Mouse (Mus musculus) cerebellum, postnatal 4 days (tissue): Measurements from ENCODE around the gene Pak4.
"Not testable (repeated sequence)": the region's sequence is repeated elsewhere in the genome, so short reads cannot be mapped to it uniquely, and the experiment has no call there.

ENCODE experiments used
- DNase-seq, 2 experiments: peaks; one replicate each; pipeline ENCODE4 v3.0.0; 2022; ENCODE audit warnings: low spot score in 2 of 2, mixed read lengths in 1 of 2

The Pak4 gene

DNA sequence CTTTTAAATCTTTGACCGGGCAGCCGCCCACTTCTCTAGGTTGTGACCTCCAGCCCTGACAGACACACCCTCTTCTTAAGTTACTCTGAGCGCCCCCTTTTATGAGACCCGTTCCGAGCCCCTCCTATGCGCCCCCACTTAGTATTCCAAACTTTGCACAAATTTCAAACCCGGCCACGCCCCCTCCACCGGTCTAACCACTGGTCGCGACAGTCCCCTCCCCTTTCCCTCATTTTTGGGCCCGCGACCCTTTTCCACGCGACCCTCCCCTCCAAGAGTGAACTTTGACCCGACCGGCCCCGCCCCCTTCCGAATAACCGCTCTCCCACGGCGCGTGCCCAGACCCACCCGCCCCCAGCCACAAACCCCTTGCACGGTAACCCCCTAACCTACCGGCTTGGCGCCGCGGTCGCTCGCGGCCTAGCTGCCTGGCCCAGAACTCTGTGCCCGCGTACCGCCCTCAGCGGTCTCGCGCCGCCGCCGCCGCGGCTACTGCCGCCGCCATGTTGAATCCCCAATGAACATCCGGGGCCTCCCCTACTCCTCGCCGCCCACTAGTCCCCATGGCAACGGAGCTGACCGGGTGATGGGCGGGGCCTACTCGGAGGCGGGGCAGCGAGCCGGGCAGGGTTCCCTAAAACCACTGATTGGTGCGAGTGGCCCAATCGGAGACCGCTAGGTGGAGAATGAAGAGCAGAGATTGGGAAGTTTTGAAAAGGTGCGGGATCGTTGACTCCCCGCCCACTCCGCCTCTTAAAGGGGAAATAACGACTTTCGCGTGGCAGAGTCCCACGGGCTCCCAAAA, at the start of gene Pak4, which contains the start of gene Samd4b:
Gene Pak4, minus strand, starts transcription at position 544 of the 805 bp plus-strand sequence.
Gene Samd4b, minus strand, starts transcription at position 503 of the 805 bp plus-strand sequence.
- DNase-seq: peak; percentile 98 to 99

DNA sequence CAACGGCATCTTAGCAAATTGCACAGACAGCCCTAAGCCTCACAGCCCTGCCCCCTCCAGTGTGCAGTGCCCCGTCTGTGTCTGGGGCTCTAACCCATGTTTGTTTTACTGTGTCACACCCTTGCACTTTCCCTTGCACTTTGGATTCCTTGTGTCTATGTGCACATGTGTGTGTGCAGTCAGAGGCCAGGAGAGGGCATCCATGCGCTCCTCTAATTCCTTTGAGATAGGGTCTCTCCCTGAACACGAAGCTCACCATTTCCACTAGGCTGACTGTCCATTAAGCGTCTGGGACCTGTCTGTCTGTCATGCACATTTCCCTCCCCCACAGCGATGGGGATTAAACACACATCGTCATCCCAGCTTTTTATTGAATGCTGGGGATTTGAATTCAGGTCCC, 49.0 kb upstream of the Pak4 start:
- DNase-seq: no peak

DNA sequence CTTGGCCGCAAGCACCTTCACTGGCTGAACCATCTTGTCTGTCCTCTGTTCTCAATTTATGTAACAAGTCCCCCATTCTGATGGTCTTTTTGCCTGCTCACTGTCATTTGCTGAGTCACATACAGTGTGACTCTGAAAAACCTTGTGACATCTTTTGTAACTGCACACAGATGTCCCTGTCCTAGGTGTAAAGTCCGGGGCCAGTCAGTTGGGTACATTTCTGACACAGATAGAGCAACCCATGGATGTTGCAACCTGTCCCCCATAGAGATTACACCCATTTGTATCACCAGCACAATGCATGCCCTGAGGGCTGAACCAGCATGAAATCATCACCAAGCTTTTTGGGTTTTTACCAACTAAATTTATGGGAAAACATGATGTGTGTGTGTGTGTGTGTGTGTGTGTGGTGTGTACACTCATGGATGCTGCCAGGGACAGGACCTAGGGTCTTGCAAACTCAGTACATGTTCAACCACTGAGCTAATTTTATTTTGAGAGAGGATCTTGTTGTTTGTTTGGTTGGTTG, 48.0 kb upstream of the Pak4 start:
- DNase-seq: no peak

DNA sequence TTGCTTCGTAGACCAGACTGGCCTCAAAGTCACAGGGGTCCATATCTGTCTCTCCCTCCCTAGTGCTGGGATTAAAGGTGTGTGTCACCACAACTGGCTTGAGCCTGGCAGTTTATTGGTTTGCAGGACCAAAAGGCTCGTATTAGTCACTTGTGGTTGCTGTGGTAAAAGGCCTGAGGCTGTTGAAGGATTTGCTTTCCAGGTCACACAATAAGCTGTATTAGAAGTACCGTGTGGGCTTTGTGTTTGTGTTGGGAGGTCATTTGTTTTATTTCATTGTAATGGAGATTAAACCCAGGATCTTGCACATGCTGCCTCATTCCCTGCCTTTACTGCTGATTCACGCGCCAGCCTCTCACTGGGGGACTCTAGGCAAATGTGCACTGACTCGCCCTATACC, 47.4 kb upstream of the Pak4 start:
- DNase-seq: no peak

DNA sequence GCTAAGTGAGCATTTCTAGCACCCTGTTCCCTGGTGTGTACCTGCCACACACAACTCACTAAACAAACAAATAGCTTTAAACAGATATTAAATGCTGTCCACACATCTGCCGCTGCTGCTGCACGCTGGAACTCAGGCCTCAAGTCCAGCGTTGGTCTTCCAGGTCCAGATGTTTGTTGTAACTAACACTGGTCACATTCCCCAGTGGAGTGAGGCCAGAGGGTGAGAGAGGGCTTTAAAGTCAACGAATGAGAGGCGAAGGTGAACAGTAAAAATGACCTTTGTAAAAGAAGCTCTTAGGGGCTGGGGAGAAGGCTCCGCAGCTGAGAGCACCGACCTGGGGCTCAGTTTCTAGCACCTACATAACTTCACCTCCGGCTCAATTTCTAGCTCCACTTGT, 43.6 kb upstream of the Pak4 start:
- DNase-seq: no peak

DNA sequence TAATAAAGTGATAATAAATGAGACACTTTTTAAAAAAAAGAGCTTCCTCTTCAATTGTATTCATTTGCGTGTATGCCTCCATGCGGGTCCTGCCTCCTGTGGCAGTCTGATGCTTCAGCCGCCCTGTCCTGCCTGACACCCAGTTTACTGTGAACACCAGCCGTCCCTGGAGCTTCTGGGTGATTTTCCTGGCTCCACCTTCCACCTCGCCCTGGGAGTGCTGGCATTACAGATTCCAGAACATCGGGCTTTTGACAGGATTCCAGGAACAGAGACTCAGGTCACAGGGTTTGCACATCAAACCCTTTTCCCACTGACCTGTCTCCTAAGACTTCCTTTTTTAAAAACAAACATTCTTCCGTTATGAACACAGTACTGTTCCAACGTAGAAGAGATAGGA, 39.5 kb upstream of the Pak4 start:
- no peak for DNase-seq

DNA sequence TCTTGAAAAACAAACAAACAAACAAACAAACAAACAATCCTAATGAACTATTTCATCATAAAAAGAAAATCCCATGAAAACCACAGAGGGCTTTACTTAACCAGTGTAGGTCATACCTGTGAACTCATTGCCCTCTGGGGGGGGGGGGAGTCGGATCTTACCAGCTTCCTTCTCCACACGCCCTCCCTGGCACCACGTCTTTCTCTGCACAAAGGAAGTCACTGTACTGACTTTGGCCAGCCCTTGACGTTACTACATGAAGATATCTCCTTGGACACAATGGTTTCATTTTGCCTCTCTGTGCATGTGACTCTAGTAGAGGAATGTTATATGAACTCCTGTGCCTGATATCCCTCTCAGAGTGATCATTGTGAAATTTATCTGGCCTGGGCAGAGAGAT, 36.1 kb upstream of the Pak4 start:
- DNase-seq: no peak

DNA sequence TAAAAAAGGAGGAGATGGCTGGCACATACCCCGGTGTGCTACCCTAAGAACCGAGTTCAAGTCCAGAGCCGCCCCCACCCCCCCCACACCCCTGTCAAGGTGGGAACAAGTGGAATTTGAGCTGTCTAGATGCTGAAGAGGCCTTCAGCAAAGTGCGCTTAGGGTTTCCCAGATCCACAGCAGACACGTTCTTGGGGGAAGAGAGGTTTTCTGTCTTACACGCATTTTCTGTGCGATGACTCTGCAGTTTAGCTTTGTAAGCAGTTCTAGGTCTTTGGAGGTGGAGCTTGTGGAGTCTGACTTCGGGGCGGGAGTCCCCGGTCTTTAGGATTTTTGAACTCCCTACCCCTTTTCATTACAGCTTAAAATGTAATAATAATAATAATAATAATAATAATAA, 33.1 kb upstream of the Pak4 start, which contains the start of gene Acp7:
Gene Acp7, minus strand, starts transcription at position 260 of the 400 bp plus-strand sequence.
- no peak for DNase-seq

DNA sequence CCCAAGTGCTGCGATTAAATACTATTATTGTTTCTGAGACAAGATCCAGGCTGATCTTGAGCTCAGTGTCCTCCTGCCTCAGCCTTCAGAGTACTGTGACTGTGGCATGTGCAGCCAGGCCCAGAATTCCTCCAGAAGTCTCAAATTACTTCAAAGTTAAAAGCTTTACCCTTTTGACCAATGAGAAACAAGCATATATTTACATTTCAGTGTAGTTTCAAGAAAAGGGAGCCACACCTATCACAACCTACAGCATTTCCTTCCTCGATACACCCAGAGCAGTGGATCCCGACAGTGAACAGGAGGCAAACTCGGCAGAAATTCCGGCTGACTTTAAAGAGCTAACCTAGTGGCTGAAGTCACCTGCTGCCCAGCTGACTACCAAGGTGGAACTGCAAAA, 26.8 kb upstream of the Pak4 start:
- DNase-seq: no peak

DNA sequence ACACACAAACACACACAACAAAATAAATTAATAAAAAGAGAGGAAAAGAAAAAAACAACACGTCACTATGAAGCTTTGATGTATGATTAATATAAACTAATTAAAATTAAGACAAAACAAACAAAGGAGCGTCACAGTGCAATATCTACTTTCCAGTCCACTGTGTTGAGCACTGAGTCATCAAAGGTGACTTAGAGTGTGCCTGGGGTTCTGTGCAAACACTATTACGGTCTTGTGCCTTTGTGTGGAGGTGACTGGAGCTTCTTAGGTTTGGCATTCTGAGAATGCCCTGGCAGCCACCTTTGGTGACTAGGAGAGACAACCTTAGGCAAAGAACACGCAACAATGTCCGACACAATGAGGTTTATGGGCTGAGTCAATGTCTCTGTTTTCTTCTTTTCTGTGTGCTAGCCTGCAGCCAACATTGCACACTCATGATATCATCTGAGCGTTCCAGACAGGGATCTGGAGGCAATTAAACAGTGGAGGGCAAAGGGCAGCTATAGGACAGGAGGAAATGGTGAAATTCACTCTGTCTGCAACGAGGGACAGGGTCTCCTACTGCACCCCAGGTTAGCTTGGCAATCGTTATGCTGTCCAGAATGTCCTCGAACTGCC, 21.2 kb upstream of the Pak4 start:
- DNase-seq: no peak

DNA sequence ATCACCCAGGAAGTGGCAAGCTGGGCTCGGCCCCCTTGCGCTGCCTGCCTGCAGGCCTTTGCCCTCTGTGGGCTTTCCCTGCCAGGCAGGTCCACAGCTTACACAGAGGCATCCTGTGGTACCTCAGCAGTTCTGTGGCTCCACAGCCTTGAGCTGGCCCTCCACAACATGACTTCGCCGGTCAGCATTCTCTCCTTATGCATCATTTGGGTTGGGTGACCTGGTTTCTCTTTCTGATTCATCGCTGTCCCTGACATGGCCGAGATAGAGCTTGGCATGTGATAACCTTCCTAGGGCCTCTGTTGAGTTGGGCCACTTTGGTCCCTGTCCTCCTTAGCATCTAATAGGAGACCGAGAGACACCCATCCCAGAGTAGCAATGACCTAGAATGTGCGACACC, 8.0 kb upstream of the Pak4 start:
- no peak for DNase-seq

DNA sequence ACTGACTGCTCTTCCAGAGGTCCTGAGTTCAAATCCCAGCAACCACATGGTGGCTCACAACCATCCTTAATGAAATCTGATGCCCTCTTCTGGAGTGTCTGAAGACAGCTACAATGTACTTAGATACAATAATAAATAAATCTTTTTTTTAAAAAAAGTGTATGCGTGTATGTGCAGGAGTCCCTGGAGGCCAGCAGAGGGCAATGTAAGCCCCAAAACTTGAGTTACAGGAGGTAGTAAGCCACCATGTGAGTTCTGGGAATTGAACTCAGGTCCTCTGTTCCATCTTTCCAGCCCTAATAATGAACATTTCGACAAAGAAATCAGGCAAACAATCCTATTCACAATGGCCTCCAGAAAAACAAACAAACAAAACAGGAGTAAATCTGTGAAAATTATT, 5.8 kb upstream of the Pak4 start:
- not testable (repeated sequence) for DNase-seq

DNA sequence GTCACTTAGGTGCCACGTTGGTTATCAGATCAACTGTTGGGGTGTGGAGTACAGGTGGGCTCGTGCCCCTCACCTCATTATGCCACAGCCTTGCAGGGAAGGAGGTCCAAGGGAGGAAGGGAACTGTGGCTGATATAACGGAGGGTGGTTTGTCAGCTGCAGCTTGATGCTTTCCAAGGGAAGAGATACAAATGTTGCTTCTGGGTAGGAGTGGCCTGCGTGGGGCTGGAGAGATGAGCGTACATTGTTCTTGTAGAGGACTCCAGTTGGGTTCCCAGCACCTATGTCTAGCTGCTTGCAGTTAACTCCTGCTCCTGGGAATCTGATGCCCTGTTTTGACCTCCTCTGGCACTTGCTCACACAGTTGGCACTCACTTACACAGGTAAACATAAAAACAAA, 5.2 kb upstream of the Pak4 start:
- no peak for DNase-seq

DNA sequence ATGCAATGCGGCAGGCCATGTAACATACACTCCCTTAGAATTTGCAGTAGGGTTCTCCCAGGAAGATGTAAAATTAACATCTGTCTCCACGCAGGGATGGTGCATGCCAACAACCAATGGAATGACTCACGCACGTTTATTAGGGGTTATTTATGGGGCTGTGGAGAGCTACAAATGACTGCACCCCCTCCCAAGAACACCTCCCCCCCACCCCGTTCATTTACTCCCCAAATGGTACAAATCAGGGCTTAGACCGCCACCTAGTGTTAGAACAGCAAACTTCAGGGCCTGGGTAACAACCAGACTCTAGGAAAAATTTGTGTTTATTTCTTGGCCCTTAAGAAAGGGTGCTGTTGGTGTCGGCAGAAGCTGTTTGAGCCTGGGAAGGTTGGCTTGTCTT, 3.7 kb upstream of the Pak4 start:
- DNase-seq: peak in 1 of 2 experiments; percentile 66

DNA sequence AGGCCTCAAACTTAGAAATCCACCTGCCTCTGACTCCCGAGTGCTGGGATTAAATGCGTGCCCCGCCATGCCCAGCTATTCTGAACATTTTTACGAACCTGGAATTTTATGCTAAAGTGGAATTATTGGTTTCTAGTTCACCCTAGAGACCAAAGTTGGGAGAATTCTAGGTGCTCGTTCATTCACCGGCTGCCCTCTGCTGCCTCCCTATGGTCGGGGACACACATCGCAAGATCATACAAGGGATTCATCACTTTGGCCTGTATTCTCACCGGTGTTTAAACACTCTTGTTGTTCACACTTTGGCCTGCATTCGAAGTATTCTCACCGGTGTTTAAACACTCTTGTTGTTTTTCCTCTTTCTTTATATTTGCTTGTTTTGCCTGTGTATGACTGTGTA, 3.0 kb upstream of the Pak4 start:
- peak in 1 of 2 experiments; percentile 74 for DNase-seq

DNA sequence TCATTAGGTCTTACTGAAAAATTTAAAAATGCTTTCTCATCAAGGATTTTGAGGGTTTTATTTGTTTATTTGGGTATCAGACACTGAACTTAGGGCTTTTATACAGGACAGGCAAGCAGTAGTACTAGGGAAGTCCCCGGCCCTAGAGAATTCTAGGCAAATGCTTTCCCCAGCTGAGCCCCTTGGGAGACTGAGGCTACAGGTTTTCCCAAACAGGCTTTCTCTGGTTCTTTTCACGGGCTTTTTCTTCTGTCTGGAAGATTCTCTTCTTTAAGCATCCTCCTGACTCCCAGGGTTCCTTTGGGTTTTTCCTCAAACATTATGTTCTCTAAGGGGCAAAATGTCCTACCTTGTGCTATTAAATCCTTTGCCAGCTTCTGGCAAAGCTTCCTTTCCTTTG, 966 bp upstream of the Pak4 start:
- no peak for DNase-seq

DNA sequence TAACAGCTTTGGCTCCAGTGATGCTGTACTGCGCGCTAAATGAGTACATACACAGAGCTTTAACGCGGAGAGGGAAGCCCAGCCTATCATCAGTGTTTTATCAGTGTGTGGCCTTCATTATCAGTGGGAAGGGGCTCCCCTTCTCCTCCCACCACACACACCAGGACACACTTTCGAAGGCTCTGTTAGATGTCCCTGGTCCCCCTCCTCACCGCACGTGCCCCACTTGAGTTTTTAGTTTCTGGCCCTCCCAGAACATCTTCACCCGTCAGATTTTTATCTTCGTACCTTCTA, 761 bp downstream of the Pak4 start:
- no peak for DNase-seq

DNA sequence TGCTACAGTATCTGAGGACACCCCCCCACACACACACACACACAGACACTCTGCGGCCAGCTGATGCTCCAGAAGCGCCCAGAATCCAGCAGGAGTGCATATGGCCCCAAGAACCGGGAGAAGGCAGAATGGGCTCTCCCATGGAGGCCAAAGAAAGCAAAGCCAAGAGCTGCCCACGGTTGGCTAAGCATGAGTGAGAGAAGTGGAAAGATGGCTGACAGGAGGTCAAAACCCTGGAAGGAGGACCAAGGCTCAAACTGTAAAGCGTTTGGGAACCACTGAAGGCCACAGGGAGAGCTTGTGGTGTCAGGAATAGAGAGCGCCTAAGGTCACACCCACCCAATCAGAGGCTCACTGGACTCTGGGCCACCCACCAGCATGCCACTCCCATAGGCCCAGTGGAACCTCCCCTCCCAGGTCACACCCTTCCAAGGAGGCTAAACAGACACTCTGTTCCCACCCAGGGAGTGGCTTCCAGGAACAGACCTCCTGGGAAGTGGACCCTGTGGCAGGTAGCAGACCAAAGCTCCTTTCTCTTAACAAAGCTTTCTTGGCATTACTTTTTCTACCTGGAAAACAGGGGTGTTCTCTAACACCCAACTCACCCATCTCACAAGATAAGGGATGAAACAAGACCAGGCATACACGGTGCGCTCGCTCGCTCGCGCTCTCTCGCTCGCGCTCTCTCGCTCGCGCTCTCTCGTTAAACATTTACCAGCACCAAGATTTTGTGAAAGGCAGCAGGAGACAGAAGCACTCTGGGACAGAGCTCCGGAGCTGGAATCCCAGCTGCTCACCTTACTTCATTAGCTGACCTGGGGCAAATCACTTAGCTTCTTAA, 1.3 kb downstream of the Pak4 start:
- peak in 1 of 2 experiments; percentile 53 for DNase-seq

DNA sequence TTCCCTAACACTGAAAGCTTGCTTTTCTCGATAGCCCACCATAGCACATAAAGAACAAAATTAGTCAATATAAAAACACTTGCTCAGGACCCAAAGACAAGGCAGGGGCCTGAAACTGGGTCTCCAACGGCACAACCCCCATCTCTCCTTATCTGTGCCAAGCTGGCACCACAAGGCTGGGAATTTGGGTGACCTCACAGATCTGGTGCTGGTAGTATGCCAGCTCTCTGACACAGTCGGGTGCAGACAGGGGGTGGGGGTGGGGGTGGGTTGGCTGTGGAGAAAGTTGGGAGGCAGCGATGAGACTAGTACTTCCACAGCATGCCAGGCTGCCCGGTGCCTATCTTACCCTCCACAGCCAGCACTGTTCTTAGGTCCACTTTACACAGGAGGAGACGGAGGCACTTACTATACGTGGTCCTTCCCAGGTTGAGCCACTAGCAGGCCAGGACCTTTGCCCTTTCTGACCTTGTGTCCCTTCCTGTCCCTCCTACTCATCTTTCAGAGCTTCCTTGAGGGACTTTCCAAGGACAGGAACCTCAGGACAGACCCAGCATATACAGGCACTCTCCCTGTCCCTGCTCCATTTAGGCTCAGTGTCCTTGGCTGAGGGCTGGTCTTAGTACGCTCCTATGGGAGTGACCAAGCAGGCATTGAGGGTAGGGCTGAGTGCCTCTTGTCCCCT, 2.1 kb downstream of the Pak4 start:
- peak in 1 of 2 experiments; percentile 31 for DNase-seq

DNA sequence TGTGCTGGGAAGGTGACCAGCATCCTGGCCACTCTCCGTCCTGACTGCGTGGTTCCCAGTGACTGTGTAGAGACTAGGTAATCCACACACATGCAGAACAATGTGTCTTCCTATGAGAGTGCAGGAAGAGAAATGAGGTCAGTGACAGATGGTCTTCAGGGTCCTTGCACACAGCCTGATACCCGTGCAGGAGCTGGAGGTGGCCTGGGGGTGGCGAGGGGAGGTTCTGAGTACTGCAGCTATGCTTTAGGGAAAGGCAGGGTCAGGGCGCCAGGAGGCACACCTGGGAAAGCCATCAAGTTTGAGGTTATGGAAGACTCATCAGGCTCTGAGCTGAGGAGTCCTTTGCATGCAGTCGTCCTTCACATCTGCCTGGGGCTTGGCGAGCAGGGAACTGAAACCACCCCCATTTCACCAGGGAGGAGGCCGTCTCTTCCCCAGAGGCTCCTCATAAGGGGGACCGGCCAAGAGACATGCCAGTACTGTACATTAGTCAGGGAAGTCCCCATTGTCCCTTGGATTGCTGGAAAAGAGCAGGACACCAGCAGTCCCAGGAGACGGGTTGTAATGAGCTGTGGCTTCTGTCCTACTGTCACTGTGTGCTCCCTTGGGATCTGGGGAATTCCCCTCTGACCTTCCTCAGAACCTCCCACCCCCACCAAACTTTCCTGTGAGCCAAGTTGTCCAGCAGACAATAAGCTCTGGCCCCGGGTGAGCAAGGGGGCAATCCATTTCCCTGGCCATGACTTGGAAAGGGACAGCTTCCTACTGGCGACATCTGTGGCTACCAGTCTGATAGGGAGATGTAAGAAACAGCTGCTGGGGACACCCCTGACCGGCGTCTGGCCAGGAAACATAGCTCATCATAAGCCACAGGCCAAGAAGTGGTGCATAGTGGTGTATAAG, 4.5 kb downstream of the Pak4 start:
- no peak for DNase-seq

DNA sequence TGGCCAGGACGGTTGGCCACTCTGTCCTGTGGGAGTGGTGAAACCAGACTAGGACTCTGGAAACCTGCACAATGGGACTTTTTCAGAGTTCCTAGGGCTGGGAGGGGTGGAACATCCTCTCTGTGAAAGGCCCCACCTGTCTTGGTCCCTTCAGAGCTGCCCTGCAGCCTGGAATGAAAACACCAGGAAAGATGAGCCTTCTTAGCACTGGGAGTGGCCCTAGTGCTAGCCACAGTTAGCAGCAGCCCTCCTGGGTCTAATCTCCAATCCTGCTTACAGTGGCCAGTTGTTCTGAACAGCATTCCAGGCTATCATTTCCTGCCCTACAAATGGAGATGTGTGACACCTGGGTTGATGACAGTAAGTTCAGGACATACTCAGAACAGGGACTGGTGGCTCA, 6.1 kb downstream of the Pak4 start:
- no peak for DNase-seq
